Comparison of ENCODE assay signal across 8 mouse cellular contexts in the genomic region with DNA sequence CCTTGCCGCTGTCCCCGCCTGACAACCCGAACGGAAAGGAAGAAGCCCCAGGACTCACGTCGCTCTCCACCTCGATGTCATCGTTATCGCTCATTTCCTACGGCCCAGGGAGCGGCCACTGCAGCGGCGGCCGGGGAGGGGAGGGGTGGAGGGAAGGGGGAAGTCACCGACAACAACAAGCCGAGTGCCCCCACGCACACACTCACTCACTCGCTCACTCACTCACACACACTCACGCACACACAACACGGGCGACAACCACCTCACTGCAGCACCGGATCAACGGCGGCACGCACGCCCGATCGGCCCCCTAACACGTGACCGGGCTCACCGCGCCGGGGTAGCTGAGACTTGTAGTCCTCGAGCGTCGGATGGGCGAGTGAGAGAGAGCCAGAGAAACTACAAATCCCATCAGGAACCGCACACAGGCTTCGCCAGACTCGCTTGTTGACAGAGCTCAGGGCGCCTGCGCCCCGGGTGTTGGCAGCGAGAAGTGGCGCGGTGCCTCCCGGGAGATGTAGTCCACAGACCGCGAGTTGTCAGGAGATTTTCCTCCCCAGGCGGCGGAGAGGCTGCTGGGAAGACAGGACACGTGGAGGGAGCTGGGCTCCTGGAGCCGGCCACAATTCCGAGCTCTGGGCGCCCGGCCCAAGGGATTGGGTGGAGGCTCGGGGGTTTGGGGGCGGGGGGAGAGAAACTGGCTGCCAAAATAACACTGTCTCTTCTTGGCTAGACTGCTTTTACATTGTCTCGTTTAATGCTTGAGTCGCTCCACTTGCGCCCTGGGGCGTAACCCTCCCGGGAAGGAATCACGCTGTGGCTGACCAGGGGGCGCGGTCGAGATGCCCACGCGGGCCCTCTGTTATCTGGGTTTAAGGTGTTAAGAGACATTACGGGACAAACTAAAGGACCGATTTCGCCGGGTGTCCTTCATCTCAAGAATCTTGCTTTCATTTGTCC. TPM values are rescaled to one million over a fixed set of nuclear protein-coding genes. Genes with fewer than 3 reads are reported as not detected.
A peak's percentile ranks its signal among the peaks of the same experiment; 100 is the strongest.
DNase-seq lines count a peak whose midpoint lies in the region; ATAC-seq and TF ChIP-seq lines count a peak whose summit lies in the region.

A gene (minus strand): TSS at position 270 of the 960 bp plus-strand sequence.

- peak; percentile 100 for DNase-seq in heart, postnatal 10 days
- peak; percentile 99 for DNase-seq in large intestine, adult 2 months (ENCODE audit: low read depth, low spot score)
- DNase-seq in liver, postnatal 0 days = peak; percentile 98
- DNase-seq in testis, postnatal 10 days (ENCODE audit: low spot score) = peak; percentile 97

- TF ChIP-seq POLR2A in ES-Bruce4 (IDR thresholded peaks at IDR 0.05; ENCODE audit: insufficient read depth, low read length) = no peak

- intact Hi-C loops in heart, postnatal 10 days (cut with DNase I) = loop anchor here (2.0 kb wide), 1 partner anchor 123 kb away; no protein-coding TSS in a partner anchor

- H3K4me3 ChIP-seq in ES-Bruce4 (ENCODE audit: low read depth, low read length) = peak within 1 kb of the TSS; percentile 71
- peak within 1 kb of the TSS; percentile 74 for H3K4me3 ChIP-seq in forebrain, embryonic 13.5 days
- peak within 1 kb of the TSS; percentile 84 for H3K4me3 ChIP-seq in liver, postnatal 0 days (ENCODE audit: low read depth, low read length)
- H3K4me3 ChIP-seq in neural tube, embryonic 14.5 days (ENCODE audit: low read depth, low read length) = peak within 1 kb of the TSS; percentile 93

- H3K9me3 ChIP-seq in ES-Bruce4 (replicated peaks; ENCODE audit: control insufficient read depth, insufficient read depth, low read length, poor library complexity, severe bottlenecking) = no peaks in the 10 kb centered on the region
- H3K9me3 ChIP-seq in forebrain, embryonic 13.5 days (replicated peaks) = no peaks in the 10 kb centered on the region
- H3K9me3 ChIP-seq in liver, postnatal 0 days (ENCODE audit: low read length) = no peaks in the 10 kb centered on the region
- no peaks in the 10 kb centered on the region for H3K9me3 ChIP-seq in neural tube, embryonic 14.5 days (ENCODE audit: control insufficient read depth, low read length)

- TF ChIP-seq EP300 in ES-Bruce4 (IDR thresholded peaks at IDR 0.05; ENCODE audit: insufficient read depth, low read depth, low read length) = peak; percentile 20; the same call in 1 of the 2 replicates
- no peak for TF ChIP-seq EP300 in liver, postnatal 0 days (IDR thresholded peaks at IDR 0.05; ENCODE audit: low read depth)

- peak; percentile 98 for ATAC-seq in cerebellum, adult (ENCODE audit: insufficient number of reproducible peaks, low FRiP score, low TSS enrichment)
- ATAC-seq in forebrain, embryonic 13.5 days = peak; percentile 99
- ATAC-seq in liver, postnatal 0 days = peak; percentile 98
- peak; percentile 99 for ATAC-seq in neural tube, embryonic 14.5 days (ENCODE audit: low read depth)

- no peaks in the 10 kb centered on the region for H3K27me3 ChIP-seq in ES-Bruce4 (ENCODE audit: control insufficient read depth, insufficient read depth, low read length, poor library complexity, severe bottlenecking)
- no peaks in the 10 kb centered on the region for H3K27me3 ChIP-seq in forebrain, embryonic 13.5 days
- no peaks in the 10 kb centered on the region for H3K27me3 ChIP-seq in liver, postnatal 0 days (ENCODE audit: insufficient read depth, low read length)
- no peaks in the 10 kb centered on the region for H3K27me3 ChIP-seq in neural tube, embryonic 14.5 days (ENCODE audit: control insufficient read depth, insufficient read depth, low read length)

- H3K4me1 ChIP-seq in ES-Bruce4 (ENCODE audit: control insufficient read depth, insufficient read depth, low read length) = no peaks in the 10 kb centered on the region
- H3K4me1 ChIP-seq in forebrain, embryonic 13.5 days = peaks cover 13% of the 10 kb centered on the region
- H3K4me1 ChIP-seq in liver, postnatal 0 days (ENCODE audit: insufficient read depth) = peaks cover 14% of the 10 kb centered on the region
- peaks cover 4% of the 10 kb centered on the region; the same call in 1 of the 2 replicates for H3K4me1 ChIP-seq in neural tube, embryonic 14.5 days (ENCODE audit: control insufficient read depth, insufficient read depth, low read length)

- peaks cover 14% of the 10 kb centered on the region for H3K36me3 ChIP-seq in ES-Bruce4 (ENCODE audit: control insufficient read depth, insufficient read depth, low read length, poor library complexity, severe bottlenecking)
- peaks cover 25% of the 10 kb centered on the region for H3K36me3 ChIP-seq in forebrain, embryonic 13.5 days (ENCODE audit: poor library complexity, severe bottlenecking)
- H3K36me3 ChIP-seq in liver, postnatal 0 days (replicated peaks; ENCODE audit: insufficient read depth, low read length) = no peaks in the 10 kb centered on the region; the same call in 1 of the 2 replicates
- H3K36me3 ChIP-seq in neural tube, embryonic 14.5 days (ENCODE audit: control insufficient read depth, insufficient read depth, low read length) = 0 out of 2 replicates have a peak, but pooled peaks cover 3% of the 10 kb centered on the region

- peak within 1 kb of the TSS; percentile 88 for H3K27ac ChIP-seq in ES-Bruce4 (ENCODE audit: insufficient read depth, low read length)
- peak within 1 kb of the TSS; percentile 17; the same call in 1 of the 2 replicates for H3K27ac ChIP-seq in forebrain, embryonic 13.5 days
- peak within 1 kb of the TSS; percentile 92 for H3K27ac ChIP-seq in liver, postnatal 0 days (ENCODE audit: low read depth)
- peak within 1 kb of the TSS; percentile 71 for H3K27ac ChIP-seq in neural tube, embryonic 14.5 days (ENCODE audit: low read depth, low read length)

- under 1% methylated on average over 71 of the region's 73 CpGs for WGBS in forebrain, embryonic 13.5 days
- under 1% methylated on average over 73 of the region's 73 CpGs for WGBS in large intestine, adult 2 months
- WGBS in liver, postnatal 0 days (ENCODE audit: insufficient replicate concordance) = 1% methylated on average over 73 of the region's 73 CpGs
- under 1% methylated on average over 72 of the region's 73 CpGs for WGBS in neural tube, embryonic 14.5 days

- TF ChIP-seq CTCF in ES-Bruce4 (IDR thresholded peaks at IDR 0.05; ENCODE audit: low read depth, low read length) = no peak
- no peak; the same call in 1 of the 2 replicates for TF ChIP-seq CTCF in liver, postnatal 0 days (IDR thresholded peaks at IDR 0.05; ENCODE audit: low read depth)

- peak within 1 kb of the TSS; percentile 86 for H3K9ac ChIP-seq in ES-Bruce4 (ENCODE audit: low read depth, poor library complexity, severe bottlenecking)
- peak within 1 kb of the TSS; percentile 75 for H3K9ac ChIP-seq in forebrain, embryonic 13.5 days
- H3K9ac ChIP-seq in liver, postnatal 0 days (replicated peaks) = peak within 1 kb of the TSS; percentile 90
- peak within 1 kb of the TSS; percentile 76 for H3K9ac ChIP-seq in neural tube, embryonic 14.5 days (replicated peaks; ENCODE audit: low read depth, low read length)

- peak within 1 kb of the TSS; percentile 85 for H3K4me2 ChIP-seq in forebrain, embryonic 13.5 days
- H3K4me2 ChIP-seq in liver, postnatal 0 days (ENCODE audit: low read depth, low read length) = peak within 1 kb of the TSS; percentile 88
- H3K4me2 ChIP-seq in neural tube, embryonic 14.5 days (ENCODE audit: low read depth, low read length) = peak within 1 kb of the TSS; percentile 81

RNA-seq across cellular contexts. Expression of the gene that starts here (rescaled TPM):
- polyA plus RNA-seq in ES-Bruce4 (2011; ENCODE audit: insufficient read depth, insufficient read length, low read depth, missing spikeins) = 84.4 and 101 TPM in 2 replicates
- 13.5 and 16.5 TPM in 2 replicates for polyA plus RNA-seq in forebrain, embryonic 13.5 days (2015; fragmentation: Nextera tagmentation; extraction: Ambion mirVana)
- 10 to 100 TPM; 43.6 to 61.0 TPM for total RNA-seq in heart, postnatal 10 days (2021)
- polyA plus RNA-seq in large intestine, adult 2 months (2012; rRNA removed) = 79.5 and 85.8 TPM in 2 replicates
- 6.3 and 7.1 TPM in 2 replicates for polyA plus RNA-seq in liver, postnatal 0 days (2015; fragmentation: Nextera tagmentation; extraction: Ambion mirVana)
- 27.2 and 64.9 TPM in 2 replicates for polyA plus RNA-seq in neural tube, embryonic 14.5 days (2014; fragmentation: Nextera tagmentation; extraction: Ambion mirVana)

Comparison
In these comparisons a context has a peak if more than half of its experiments do, and no peak if none do; other contexts are left out.
1. Peak in every context shown above with its lines: DNase-seq, ATAC-seq, H3K4me3 ChIP-seq and H3K27ac ChIP-seq.
2. H3K27ac ChIP-seq: peak in every context shown above with its lines; median percentile 92 in liver, postnatal 0 days; 88 in ES-Bruce4; 71 in neural tube, embryonic 14.5 days; 17 in forebrain, embryonic 13.5 days.